Mouse (Mus musculus) kidney, embryonic 15.5 days (tissue): ENCODE measurements at regions not wholly inside any gene's neighbourhood (a gene's known extent, or its start where the extent isn't known, plus 50 kb on each side); places are given as distances from the start of the nearest gene placed in this dataset.
A peak's percentile ranks its signal among the peaks of the same experiment; 100 is the strongest.
"Not testable (repeated sequence)": the region's sequence is repeated elsewhere in the genome, so short reads cannot be mapped to it uniquely, and the experiment has no call there.

ENCODE experiments used
- ATAC-seq: fragments of 200-750 bp; cut with Nextera tagmentation; replicated peaks from 2 replicates; pipeline ENCODE4 v1.8.0; 2017; ENCODE audit warnings: moderate TSS enrichment; ENCODE audit not compliant: low FRiP score
- H3K27ac ChIP-seq: fragments of 300-500 bp; sonication (generic); 2 replicates; pipeline ENCODE4 v1.5.1; 2015; ENCODE audit warnings: mild to moderate bottlenecking, inconsistent platforms
- H3K27me3 ChIP-seq: fragments of 300-500 bp; sonication (generic); 2 replicates; pipeline ENCODE4 v1.6.1; 2015; ENCODE audit warnings: inconsistent platforms
- H3K36me3 ChIP-seq: fragments of 300-500 bp; sonication (generic); 2 replicates; pipeline ENCODE4 v1.6.1; 2015; ENCODE audit warnings: inconsistent platforms
- H3K4me1 ChIP-seq: fragments of 300-500 bp; sonication (generic); 2 replicates; pipeline ENCODE4 v1.6.1; 2015; ENCODE audit warnings: inconsistent platforms
- H3K4me2 ChIP-seq: fragments of 300-500 bp; sonication (generic); 2 replicates; pipeline ENCODE4 v1.6.1; 2015; ENCODE audit warnings: moderate library complexity, mild to moderate bottlenecking, inconsistent platforms
- H3K4me3 ChIP-seq: fragments of 300-500 bp; sonication (generic); replicated peaks from 2 replicates; pipeline ENCODE4 v1.5.1; 2015; ENCODE audit warnings: mild to moderate bottlenecking, inconsistent platforms
- H3K9ac ChIP-seq: fragments of 300-500 bp; sonication (generic); 2 replicates; pipeline ENCODE4 v1.6.1; 2015; ENCODE audit warnings: mild to moderate bottlenecking, inconsistent platforms
- H3K9me3 ChIP-seq: fragments of 300-500 bp; sonication (generic); replicated peaks from 2 replicates; pipeline ENCODE4 v1.6.1; 2016; ENCODE audit warnings: inconsistent platforms
- WGBS: fragments of 180-500 bp; shearing (Covaris S2); methylation state at CpG from one replicate; pipeline ENCODE4 v1.1.7; 2015; ENCODE audit warnings: mixed read lengths; 5-methylcytosine and 5-hydroxymethylcytosine counted together

- Histone ChIP-seq H3K36me3 (no peaks in the 10 kb centered on the region), H3K27ac (no peak overlapping the region), H3K4me2 (no peak overlapping the region), H3K4me1 (no peaks in the 10 kb centered on the region), H3K4me3 (no peak overlapping the region), H3K27me3 (no peaks in the 10 kb centered on the region), H3K9ac (no peak overlapping the region), H3K9me3 (no peaks in the 10 kb centered on the region)
- no peak for ATAC-seq
Measured at GRCm38 (mm10) chr10:15321480-15321879, 603.5 kb upstream of the Gje1 start.

GRCm38 (mm10) chr10:15317017-15317607 lies 599.1 kb upstream of the Gje1 start:
- H3K9ac ChIP-seq, result no peak overlapping the region
- H3K9me3 ChIP-seq, result no peaks in the 10 kb centered on the region
- H3K4me1 ChIP-seq, result no peaks in the 10 kb centered on the region
- H3K4me2 ChIP-seq, result no peak overlapping the region
- H3K27ac ChIP-seq, result no peak overlapping the region
- H3K36me3 ChIP-seq, result no peaks in the 10 kb centered on the region
- H3K27me3 ChIP-seq, result no peaks in the 10 kb centered on the region
- 80% methylated on average over 2 of the region's 2 CpGs for WGBS
- H3K4me3 ChIP-seq, result no peak overlapping the region
- ATAC-seq, result no peak

- Histone ChIP-seq H3K27ac (no peak overlapping the region), H3K4me1 (no peaks in the 10 kb centered on the region), H3K36me3 (no peaks in the 10 kb centered on the region), H3K9ac (no peak overlapping the region), H3K27me3 (no peaks in the 10 kb centered on the region), H3K4me2 (no peak overlapping the region), H3K9me3 (no peaks in the 10 kb centered on the region), H3K4me3 (no peak overlapping the region)
- 80% methylated on average over 2 of the region's 2 CpGs for WGBS
- ATAC-seq, result no peak
Measured at GRCm38 (mm10) chr10:15310650-15311049, 592.6 kb upstream of the Gje1 start.

- H3K36me3 ChIP-seq, result no peaks in the 10 kb centered on the region
- no peaks in the 10 kb centered on the region for H3K9me3 ChIP-seq
- ATAC-seq, result no peak
- H3K27me3 ChIP-seq, result no peaks in the 10 kb centered on the region
- no peak overlapping the region for H3K4me2 ChIP-seq
- no peak overlapping the region for H3K9ac ChIP-seq
- WGBS, result 61% methylated on average over 3 of the region's 3 CpGs
- no peak overlapping the region for H3K27ac ChIP-seq
- H3K4me3 ChIP-seq, result no peak overlapping the region
- H3K4me1 ChIP-seq, result no peaks in the 10 kb centered on the region
Measured at GRCm38 (mm10) chr10:15305811-15306473, 587.9 kb upstream of the Gje1 start.

GRCm38 (mm10) chr10:15300199-15301085 lies 582.4 kb upstream of the Gje1 start:
- peak overlapping the region; percentile 35 for H3K4me2 ChIP-seq

GRCm38 (mm10) chr10:15299331-15300198 lies 581.6 kb upstream of the Gje1 start:
- Histone ChIP-seq H3K36me3 (no peaks in the 10 kb centered on the region), H3K4me3 (no peak overlapping the region), H3K4me2 (no peak overlapping the region), H3K27ac (no peak overlapping the region), H3K4me1 (0 out of 2 replicates have a peak, but pooled peaks cover 5% of the 10 kb centered on the region), H3K9ac (no peak overlapping the region), H3K9me3 (no peaks in the 10 kb centered on the region), H3K27me3 (no peaks in the 10 kb centered on the region)
- WGBS, result 36% methylated on average over 11 of the region's 11 CpGs
- ATAC-seq, result no peak; the same call in 1 of the 2 replicates

More at GRCm38 (mm10) chr10:15300199-15301085, 582.4 kb upstream of the Gje1 start:
- no peaks in the 10 kb centered on the region for H3K9me3 ChIP-seq
- H3K36me3 ChIP-seq, result no peaks in the 10 kb centered on the region
- H3K4me1 ChIP-seq, result 0 out of 2 replicates have a peak, but pooled peaks cover 5% of the 10 kb centered on the region
- peak; percentile 90 for ATAC-seq
- 37% methylated on average over 8 of the region's 8 CpGs for WGBS
- peak overlapping the region; percentile 10; the same call in 1 of the 2 replicates for H3K4me3 ChIP-seq
- 0 out of 2 replicates have a peak overlapping the region, but pooled peaks have one; percentile 39 for H3K27ac ChIP-seq
- H3K27me3 ChIP-seq, result no peaks in the 10 kb centered on the region
- H3K9ac ChIP-seq, result no peak overlapping the region

- Histone ChIP-seq H3K36me3 (no peaks in the 10 kb centered on the region), H3K27ac (no peak overlapping the region), H3K9me3 (no peaks in the 10 kb centered on the region), H3K4me2 (no peak overlapping the region), H3K4me1 (0 out of 2 replicates have a peak, but pooled peaks cover 5% of the 10 kb centered on the region), H3K9ac (no peak overlapping the region), H3K4me3 (no peak overlapping the region), H3K27me3 (no peaks in the 10 kb centered on the region)
- WGBS, result 93% methylated on average over 2 of the region's 2 CpGs
- ATAC-seq, result no peak
Measured at GRCm38 (mm10) chr10:15297257-15297656, 579.2 kb upstream of the Gje1 start.

- H3K4me1 ChIP-seq, result no peaks in the 10 kb centered on the region
- no peak overlapping the region for H3K4me2 ChIP-seq
- H3K27me3 ChIP-seq, result no peaks in the 10 kb centered on the region
- H3K9me3 ChIP-seq, result no peaks in the 10 kb centered on the region
- H3K4me3 ChIP-seq, result no peak overlapping the region
- no peak overlapping the region for H3K9ac ChIP-seq
- no peaks in the 10 kb centered on the region for H3K36me3 ChIP-seq
- no peak for ATAC-seq
- no peak overlapping the region for H3K27ac ChIP-seq
- 79% methylated on average over 1 of the region's 1 CpGs for whole genome bisulfite sequencing
Measured at GRCm38 (mm10) chr10:15294125-15294524, 576.1 kb upstream of the Gje1 start.

GRCm38 (mm10) chr10:15263337-15263736 lies 545.3 kb upstream of the Gje1 start:
- not testable (repeated sequence) for H3K36me3 ChIP-seq, H3K27me3 ChIP-seq, H3K27ac ChIP-seq, H3K4me2 ChIP-seq, H3K4me3 ChIP-seq, ATAC-seq, H3K4me1 ChIP-seq, H3K9me3 ChIP-seq, H3K9ac ChIP-seq
- WGBS, result 74% methylated on average over 1 of the region's 1 CpGs

GRCm38 (mm10) chr10:15262282-15262681 lies 544.3 kb upstream of the Gje1 start:
- H3K27ac ChIP-seq, H3K36me3 ChIP-seq, H3K4me3 ChIP-seq, H3K4me1 ChIP-seq, H3K9ac ChIP-seq, H3K9me3 ChIP-seq, ATAC-seq, H3K27me3 ChIP-seq, H3K4me2 ChIP-seq: not testable (repeated sequence)
- 64% methylated on average over 7 of the region's 7 CpGs for WGBS

- Histone ChIP-seq H3K9ac (no peak overlapping the region), H3K4me3 (no peak overlapping the region), H3K9me3 (no peaks in the 10 kb centered on the region), H3K27ac (no peak overlapping the region), H3K27me3 (no peaks in the 10 kb centered on the region), H3K4me1 (no peaks in the 10 kb centered on the region), H3K4me2 (no peak overlapping the region), H3K36me3 (no peaks in the 10 kb centered on the region)
- WGBS, result 81% methylated on average over 2 of the region's 2 CpGs
- ATAC-seq, result no peak
Measured at GRCm38 (mm10) chr10:15249402-15250086, 531.5 kb upstream of the Gje1 start.
